In the genomic region with DNA sequence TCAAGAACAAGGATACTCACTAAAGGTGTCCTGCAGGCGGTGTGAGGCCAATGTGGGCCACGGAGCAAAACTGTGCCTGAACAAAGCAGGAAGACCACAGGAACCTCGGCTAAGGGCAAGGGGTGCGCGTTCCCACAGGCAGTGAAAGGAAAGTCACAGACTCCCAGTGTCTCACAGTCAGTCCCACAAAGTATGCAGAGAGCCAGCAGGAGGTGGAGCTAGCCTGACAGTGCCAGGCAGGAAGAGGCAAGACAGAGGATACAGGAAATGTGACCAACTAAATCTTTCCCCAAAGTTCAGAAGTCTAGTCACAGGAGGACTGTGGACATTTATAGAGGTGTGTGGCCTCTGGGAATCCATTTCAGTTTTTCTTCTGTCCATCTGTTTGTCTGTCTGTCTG, we compare ENCODE assay signal across 30 mouse cellular contexts. TPM values are rescaled to one million over a fixed set of nuclear protein-coding genes. Genes with fewer than 3 reads are reported as not detected.
DNase-seq lines count a peak whose midpoint lies in the region; ATAC-seq and TF ChIP-seq lines count a peak whose summit lies in the region.
"Had no signal": no experiment of that assay in that cellular context is flagged by ENCODE, and none has a peak within 500 bp of the region (broad histone marks: within the 10 kb centered on the region; RNA-seq: fewer than 3 reads in every experiment).

No protein-coding gene starts in this region.

- no peak overlapping the region for H3K4me2 ChIP-seq in kidney, embryonic 14.5 days (replicated peaks; ENCODE audit: low read depth, low read length)
- no peak overlapping the region for H3K4me2 ChIP-seq in lung, postnatal 0 days (replicated peaks; ENCODE audit: low read depth, low read length)
- H3K4me2 ChIP-seq: embryonic facial prominence, embryonic 13.5 days; forebrain, embryonic 13.5 days; hindbrain, embryonic 14.5 days; limb, embryonic 12.5 days; liver, embryonic 11.5 days; midbrain, embryonic 12.5 days had no signal

- no peak for TF ChIP-seq POLR2A in ES-Bruce4 (IDR thresholded peaks at IDR 0.05; ENCODE audit: insufficient read depth, low read length)

- no peaks in the 10 kb centered on the region for H3K4me1 ChIP-seq in kidney, embryonic 14.5 days (ENCODE audit: control insufficient read depth, insufficient read depth, low read length)
- H3K4me1 ChIP-seq in lung, postnatal 0 days (ENCODE audit: insufficient read depth, low read depth, low read length), result no peaks in the 10 kb centered on the region
- peaks cover 2% of the 10 kb centered on the region for H3K4me1 ChIP-seq in ES-Bruce4 (ENCODE audit: control insufficient read depth, insufficient read depth, low read length)
- H3K4me1 ChIP-seq: forebrain, embryonic 13.5 days; limb, embryonic 12.5 days; midbrain, embryonic 12.5 days had no signal

- no peak for ATAC-seq in kidney, embryonic 14.5 days (ENCODE audit: low FRiP score, low TSS enrichment)
- no peak for ATAC-seq in lung, postnatal 0 days
- ATAC-seq: forebrain, embryonic 13.5 days; inflammation-experienced regulatory T-cells, adult 6 months; liver, postnatal 0 days; Patski had no signal

- peak; percentile 16 to 22 for DNase-seq in kidney, adult 8-10 months
- peak; percentile 21 for DNase-seq in lung, postnatal 36 days
- no peak for DNase-seq in lung, postnatal 0 days (ENCODE audit: low spot score)
- peak; percentile 43 to 47 for DNase-seq in kidney, postnatal 36 days
- DNase-seq in layer of hippocampus, adult 11-12 months (ENCODE audit: low spot score), result no peak
- no peak for DNase-seq in ovary, postnatal 10 days (ENCODE audit: low spot score)
- DNase-seq: adrenal gland, adult 8-10 months; cerebellum, adult 2 months; cerebellum, postnatal 36 days; embryo, embryonic 11 days; gastrocnemius, postnatal 36 days; heart, postnatal 36 days; layer of hippocampus, postnatal 36 days; liver, postnatal 0 days; thymus, adult 18-20 months; thymus, postnatal 4 days had no signal

- H3K9ac ChIP-seq in kidney, embryonic 14.5 days (ENCODE audit: low read depth, low read length), result no peak overlapping the region
- H3K9ac ChIP-seq in lung, postnatal 0 days (replicated peaks; ENCODE audit: low read depth), result no peak overlapping the region
- H3K9ac ChIP-seq in ES-Bruce4 (ENCODE audit: low read depth, poor library complexity, severe bottlenecking), result no peak overlapping the region
- H3K9ac ChIP-seq: embryonic facial prominence, embryonic 13.5 days; forebrain, embryonic 13.5 days; hindbrain, embryonic 14.5 days; limb, embryonic 12.5 days; liver, postnatal 0 days; midbrain, embryonic 12.5 days had no signal

- no peak overlapping the region for H3K27ac ChIP-seq in kidney, embryonic 14.5 days (ENCODE audit: low read depth, low read length)
- no peak overlapping the region for H3K27ac ChIP-seq in lung, postnatal 0 days (ENCODE audit: low read length)
- no peak overlapping the region for H3K27ac ChIP-seq in ES-Bruce4 (ENCODE audit: insufficient read depth, low read length)
- H3K27ac ChIP-seq: embryonic facial prominence, embryonic 13.5 days; forebrain, embryonic 13.5 days; hindbrain, embryonic 14.5 days; limb, embryonic 12.5 days; macrophage; midbrain, embryonic 12.5 days had no signal

- no peak for TF ChIP-seq EP300 in lung, postnatal 0 days (IDR thresholded peaks at IDR 0.05)
- TF ChIP-seq EP300 in ES-Bruce4 (IDR thresholded peaks at IDR 0.05; ENCODE audit: insufficient read depth, low read depth, low read length), result no peak

- no peaks in the 10 kb centered on the region for H3K36me3 ChIP-seq in kidney, embryonic 14.5 days (ENCODE audit: control insufficient read depth, insufficient read depth, low read length)
- H3K36me3 ChIP-seq in lung, postnatal 0 days (ENCODE audit: insufficient read depth, low read length), result no peaks in the 10 kb centered on the region
- no peaks in the 10 kb centered on the region for H3K36me3 ChIP-seq in ES-Bruce4 (ENCODE audit: control insufficient read depth, insufficient read depth, low read length, poor library complexity, severe bottlenecking)
- H3K36me3 ChIP-seq: embryonic facial prominence, embryonic 13.5 days; G1E; limb, embryonic 12.5 days; midbrain, embryonic 12.5 days had no signal

- no peak for TF ChIP-seq CTCF in lung, postnatal 0 days (IDR thresholded peaks at IDR 0.05)
- no peak for TF ChIP-seq CTCF in ES-Bruce4 (IDR thresholded peaks at IDR 0.05; ENCODE audit: low read depth, low read length)

- no peaks in the 10 kb centered on the region for H3K9me3 ChIP-seq in kidney, embryonic 14.5 days (ENCODE audit: control insufficient read depth, low read length)
- no peaks in the 10 kb centered on the region for H3K9me3 ChIP-seq in lung, postnatal 0 days (ENCODE audit: low read length)
- no peaks in the 10 kb centered on the region for H3K9me3 ChIP-seq in ES-Bruce4 (replicated peaks; ENCODE audit: control insufficient read depth, insufficient read depth, low read length, poor library complexity, severe bottlenecking)
- H3K9me3 ChIP-seq: embryonic facial prominence, embryonic 13.5 days; forebrain, embryonic 13.5 days; G1E; limb, embryonic 12.5 days; midbrain, embryonic 12.5 days had no signal

- H3K4me3 ChIP-seq in kidney, embryonic 14.5 days (ENCODE audit: low read length), result no peak overlapping the region
- H3K4me3 ChIP-seq in lung, postnatal 0 days (ENCODE audit: low read depth, low read length), result no peak overlapping the region
- peak overlapping the region; percentile 15; the same call in 1 of the 2 replicates for H3K4me3 ChIP-seq in ES-Bruce4 (ENCODE audit: low read depth, low read length)
- H3K4me3 ChIP-seq: embryonic facial prominence, embryonic 13.5 days; erythroblast, embryonic 14.5 days; forebrain, embryonic 13.5 days; limb, embryonic 12.5 days; midbrain, embryonic 12.5 days had no signal

- no peaks in the 10 kb centered on the region for H3K27me3 ChIP-seq in kidney, embryonic 14.5 days (ENCODE audit: control insufficient read depth, insufficient read depth, low read length)
- no peaks in the 10 kb centered on the region for H3K27me3 ChIP-seq in lung, postnatal 0 days (replicated peaks; ENCODE audit: insufficient read depth, low read length)
- no peaks in the 10 kb centered on the region for H3K27me3 ChIP-seq in ES-Bruce4 (ENCODE audit: control insufficient read depth, insufficient read depth, low read length, poor library complexity, severe bottlenecking)
- H3K27me3 ChIP-seq: embryonic facial prominence, embryonic 13.5 days; forebrain, embryonic 13.5 days; limb, embryonic 12.5 days; midbrain, embryonic 12.5 days; Patski had no signal

- WGBS in kidney, embryonic 14.5 days, result 71% methylated on average over 5 of the region's 5 CpGs
- WGBS in lung, postnatal 0 days, result 74% methylated on average over 5 of the region's 5 CpGs

RNA-seq across cellular contexts. Expression of a gene that starts 26.5 kb away (rescaled TPM):
- polyA plus RNA-seq in kidney, embryonic 14.5 days (2014; fragmentation: Nextera tagmentation; extraction: Ambion mirVana), result 85.9 and 125 TPM in 2 replicates
- polyA plus RNA-seq in lung, postnatal 0 days (2015; fragmentation: Nextera tagmentation; extraction: Ambion mirVana), result 58.9 and 60.6 TPM in 2 replicates
- 67.7 and 81.1 TPM in 2 replicates for polyA plus RNA-seq in ES-Bruce4 (2011; ENCODE audit: insufficient read depth, insufficient read length, low read depth, missing spikeins)

RNA-seq across cellular contexts. Expression of a gene that starts 59.3 kb away (rescaled TPM):
- polyA plus RNA-seq in kidney, embryonic 14.5 days (2014; fragmentation: Nextera tagmentation; extraction: Ambion mirVana), result 1.4 and 1.8 TPM in 2 replicates
- 4.9 and 5.5 TPM in 2 replicates for polyA plus RNA-seq in lung, postnatal 0 days (2015; fragmentation: Nextera tagmentation; extraction: Ambion mirVana)
- polyA plus RNA-seq in ES-Bruce4 (2011; ENCODE audit: insufficient read depth, insufficient read length, low read depth, missing spikeins), result 12.9 and 16.9 TPM in 2 replicates
- polyA plus RNA-seq: inflammation-experienced regulatory T-cells, adult 6 months; Patski; small intestine, adult 2 months had no signal

Comparison
In these comparisons a context has a peak if more than half of its experiments do, and no peak if none do; other contexts are left out.
1. DNase-seq: peak in kidney, adult 8-10 months (2 of 2), lung, postnatal 36 days (single experiment) and kidney, postnatal 36 days (2 of 2); none in lung, postnatal 0 days (single experiment), layer of hippocampus, adult 11-12 months (single experiment) and ovary, postnatal 10 days (single experiment).